Mouse (Mus musculus): ENCODE results near the gene Tedc2. TPM values are rescaled to one million over a fixed set of nuclear protein-coding genes. Genes with fewer than 3 reads are reported as not detected.

Gene Tedc2
- polyA plus RNA-seq, 1 experiment from 2014 or later: 13.4 TPM

DNA sequence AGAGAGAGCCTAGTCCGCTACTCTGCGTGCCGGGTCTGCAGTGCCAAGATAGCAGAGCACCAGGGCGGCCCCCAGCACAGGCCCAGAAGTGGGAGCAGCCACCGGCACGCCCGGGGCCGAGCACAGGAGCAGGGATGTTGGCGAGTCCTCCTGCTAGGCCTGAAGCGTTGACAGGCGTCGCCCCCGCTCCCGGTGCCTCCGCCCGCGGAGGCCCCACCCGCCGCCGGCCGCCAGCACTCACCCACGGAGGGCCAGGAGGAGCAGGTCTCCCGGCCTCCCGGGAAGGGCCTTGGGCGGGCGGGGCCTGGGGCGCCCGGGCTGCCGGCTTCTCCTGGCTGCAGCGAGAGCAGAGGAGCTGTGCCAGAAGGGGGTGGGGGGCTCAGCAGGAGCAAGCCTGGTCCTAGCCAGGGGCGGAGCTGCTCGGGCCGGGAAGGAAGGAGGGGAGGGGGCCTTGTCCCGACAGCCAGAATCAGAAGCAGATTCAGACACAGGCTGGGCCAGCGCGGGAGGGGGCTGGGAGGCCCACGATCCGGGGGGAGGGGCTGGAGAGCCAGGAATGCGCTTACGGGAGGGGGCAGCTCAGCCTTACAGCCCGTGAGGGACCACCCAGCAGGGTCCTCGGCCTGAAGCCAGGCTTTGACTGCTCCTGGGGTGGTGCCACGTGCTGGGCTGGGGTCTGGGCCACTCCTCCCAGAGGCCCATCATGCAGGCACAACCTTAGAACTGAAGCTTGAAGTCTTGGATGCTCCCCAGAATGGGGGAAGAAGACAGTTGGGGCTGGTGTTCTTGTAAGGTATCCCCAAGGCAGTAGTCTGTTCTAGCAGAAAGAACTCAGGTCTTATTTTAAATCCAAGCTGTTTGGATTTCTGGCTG lies 11.4 kb downstream of the Tedc2 start, which contains the start of gene Ntn3:
TSS of gene Ntn3 (minus strand) at position 489 of the 873 bp plus-strand sequence.
- WGBS: under 1% methylated on average over 28 of the region's 43 CpGs
- ATAC-seq (ENCODE audit: low FRiP score, low TSS enrichment): peak; percentile 61
- Histone ChIP-seq H3K9me3 (ENCODE audit: control insufficient read depth, low read length) (no peaks in the 10 kb centered on the region), H3K4me1 (ENCODE audit: control insufficient read depth, insufficient read depth, low read length) (peaks cover 53% of the 10 kb centered on the region), H3K4me2 (replicated peaks; ENCODE audit: low read depth, low read length) (peak within 1 kb of the TSS; percentile 96), H3K4me3 (ENCODE audit: low read length) (peak within 1 kb of the TSS; percentile 72), H3K36me3 (ENCODE audit: control insufficient read depth, insufficient read depth, low read length) (no peaks in the 10 kb centered on the region), H3K27ac (ENCODE audit: low read depth, low read length) (peak within 1 kb of the TSS; percentile 78), H3K27me3 (ENCODE audit: control insufficient read depth, insufficient read depth, low read length) (peaks cover 19% of the 10 kb centered on the region), H3K9ac (ENCODE audit: low read depth, low read length) (peak within 1 kb of the TSS; percentile 81)

DNA sequence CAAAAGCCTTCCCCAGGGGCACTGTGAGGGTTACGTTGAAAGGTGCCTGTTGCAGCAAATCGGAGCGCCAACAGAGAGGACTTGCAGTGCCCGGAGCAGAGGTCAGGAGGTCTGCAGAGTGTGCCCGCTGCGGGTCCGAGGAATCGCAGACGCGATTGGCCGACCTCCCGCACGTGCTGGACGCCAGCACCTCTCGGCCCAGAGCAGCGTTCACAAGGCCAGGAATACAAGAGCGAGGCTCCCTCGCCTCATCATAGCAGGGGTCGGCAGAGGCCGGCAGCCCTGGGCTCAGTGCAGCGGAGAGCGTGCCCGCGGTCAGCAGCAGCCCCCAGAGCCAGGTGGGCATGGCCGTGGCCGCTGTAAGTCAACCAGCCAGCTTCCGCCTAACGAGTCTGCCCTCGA lies 12.0 kb downstream of the Tedc2 start:
- Histone ChIP-seq H3K4me2 (replicated peaks; ENCODE audit: low read depth, low read length) (peak overlapping the region; percentile 96), H3K9me3 (ENCODE audit: control insufficient read depth, low read length) (no peaks in the 10 kb centered on the region), H3K4me1 (ENCODE audit: control insufficient read depth, insufficient read depth, low read length) (peaks cover 53% of the 10 kb centered on the region), H3K36me3 (ENCODE audit: control insufficient read depth, insufficient read depth, low read length) (no peaks in the 10 kb centered on the region), H3K4me3 (ENCODE audit: low read length) (peak overlapping the region; percentile 72), H3K27me3 (ENCODE audit: control insufficient read depth, insufficient read depth, low read length) (peaks cover 19% of the 10 kb centered on the region), H3K27ac (ENCODE audit: low read depth, low read length) (peak overlapping the region; percentile 78), H3K9ac (ENCODE audit: low read depth, low read length) (peak overlapping the region; percentile 81)
- no peak; the same call in 1 of the 2 replicates for ATAC-seq (ENCODE audit: low FRiP score, low TSS enrichment)
- WGBS: 1% methylated on average over 29 of the region's 29 CpGs

DNA sequence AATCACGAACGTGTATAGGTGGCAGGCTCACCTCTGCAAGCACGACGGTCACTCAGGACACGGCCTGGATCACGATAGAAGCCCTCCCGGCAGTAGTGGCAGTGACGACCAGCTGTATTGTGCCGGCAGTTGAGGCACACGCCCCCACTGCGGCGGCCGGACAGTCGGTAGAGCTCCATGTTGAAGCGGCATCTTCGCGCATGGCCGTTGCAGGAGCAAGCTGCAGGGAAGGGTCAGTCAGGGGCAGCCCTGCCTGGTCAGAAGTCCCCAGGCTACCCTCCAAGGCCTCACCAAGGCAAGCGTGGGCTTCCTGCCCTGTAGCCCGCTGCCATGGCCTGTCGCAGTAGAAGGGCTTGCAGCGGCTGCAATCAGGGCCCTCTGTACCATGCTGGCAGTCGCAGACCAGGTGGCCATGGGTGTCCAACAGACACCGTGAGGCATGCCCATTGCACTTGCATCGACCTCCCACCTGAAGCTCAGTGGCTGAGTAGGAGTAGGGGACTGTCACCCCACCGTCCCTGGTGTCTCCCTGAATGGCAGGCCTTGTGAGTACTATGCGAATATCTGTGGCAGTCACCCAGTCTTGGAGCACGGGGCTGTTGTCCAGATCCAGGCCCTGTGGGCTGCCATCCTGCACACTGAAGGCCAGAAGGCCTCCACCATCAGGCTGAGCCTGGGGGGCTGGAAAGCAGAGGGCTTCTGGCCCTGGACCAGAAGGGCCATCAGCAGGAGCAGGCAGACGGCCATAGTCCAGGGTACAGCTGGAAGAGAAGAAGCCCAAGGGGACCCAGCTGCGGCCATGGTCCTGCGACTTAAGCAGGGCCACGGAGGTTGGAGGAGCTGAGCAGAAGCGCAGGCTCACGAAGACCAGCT lies 12.6 kb downstream of the Tedc2 start:
- peak overlapping the region; percentile 81 for H3K9ac ChIP-seq (ENCODE audit: low read depth, low read length)
- H3K4me3 ChIP-seq (ENCODE audit: low read length): peak overlapping the region; percentile 72
- peaks cover 58% of the 10 kb centered on the region for H3K4me1 ChIP-seq (ENCODE audit: control insufficient read depth, insufficient read depth, low read length)
- H3K36me3 ChIP-seq (ENCODE audit: control insufficient read depth, insufficient read depth, low read length): no peaks in the 10 kb centered on the region
- H3K27ac ChIP-seq (ENCODE audit: low read depth, low read length): peak overlapping the region; percentile 78; the same call in 1 of the 2 replicates
- no peak for ATAC-seq (ENCODE audit: low FRiP score, low TSS enrichment)
- peak overlapping the region; percentile 96 for H3K4me2 ChIP-seq (replicated peaks; ENCODE audit: low read depth, low read length)
- no peaks in the 10 kb centered on the region for H3K9me3 ChIP-seq (ENCODE audit: control insufficient read depth, low read length)
- H3K27me3 ChIP-seq (ENCODE audit: control insufficient read depth, insufficient read depth, low read length): peaks cover 19% of the 10 kb centered on the region
- WGBS: 65% methylated on average over 34 of the region's 34 CpGs

DNA sequence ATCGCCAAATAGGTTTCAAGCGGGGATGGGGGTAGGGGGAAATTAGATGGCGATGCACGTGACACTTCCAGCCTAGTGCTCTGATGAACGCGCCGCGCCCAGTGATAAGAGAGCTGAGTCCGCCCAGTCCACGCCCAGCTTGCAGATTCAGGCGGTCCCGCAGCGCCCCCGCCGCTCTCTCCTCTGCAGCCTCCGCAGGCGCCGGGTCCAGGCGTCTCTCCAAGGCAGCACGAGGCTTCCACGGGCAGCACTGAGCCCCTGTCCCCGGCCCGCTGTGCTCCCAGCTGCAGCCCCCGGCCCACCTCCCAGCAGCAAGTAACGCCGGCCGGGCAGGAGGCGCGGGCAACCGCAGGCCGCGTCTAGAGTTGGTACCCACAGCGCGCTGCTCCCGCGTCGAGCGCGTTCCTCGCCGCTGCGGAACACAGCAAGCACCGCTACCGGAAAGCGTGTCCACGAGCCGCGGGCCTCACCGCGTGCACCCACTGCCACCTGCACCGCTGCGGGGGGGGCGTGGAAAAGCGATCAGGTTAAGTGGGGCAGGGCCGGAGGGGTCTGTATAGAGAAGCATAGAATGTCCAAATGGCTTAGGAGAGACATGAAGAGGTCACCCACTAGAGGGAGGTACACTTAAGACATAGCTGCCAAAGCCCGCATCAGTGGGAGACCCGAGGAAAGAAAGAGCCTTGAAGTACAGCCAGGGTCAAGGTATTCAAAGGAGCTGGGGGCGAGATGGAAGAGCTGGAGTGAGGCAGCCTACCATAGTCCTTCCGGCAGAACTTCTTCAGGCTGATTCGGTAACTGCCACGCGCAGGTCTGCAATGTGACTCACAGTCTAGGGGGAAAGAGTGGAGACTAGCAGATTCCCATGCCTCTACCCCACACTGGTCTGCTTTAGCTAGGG lies 13.9 kb downstream of the Tedc2 start:
- Histone ChIP-seq H3K4me1 (ENCODE audit: control insufficient read depth, insufficient read depth, low read length) (peaks cover 55% of the 10 kb centered on the region), H3K36me3 (ENCODE audit: control insufficient read depth, insufficient read depth, low read length) (no peaks in the 10 kb centered on the region), H3K4me2 (replicated peaks; ENCODE audit: low read depth, low read length) (peak overlapping the region; percentile 96), H3K27ac (ENCODE audit: low read depth, low read length) (no peak overlapping the region; the same call in 1 of the 2 replicates), H3K9me3 (ENCODE audit: control insufficient read depth, low read length) (no peaks in the 10 kb centered on the region), H3K27me3 (ENCODE audit: control insufficient read depth, insufficient read depth, low read length) (peaks cover 19% of the 10 kb centered on the region), H3K4me3 (ENCODE audit: low read length) (peak overlapping the region; percentile 72), H3K9ac (ENCODE audit: low read depth, low read length) (peak overlapping the region; percentile 56)
- ATAC-seq (ENCODE audit: low FRiP score, low TSS enrichment): peak; percentile 18
- 5% methylated on average over 59 of the region's 62 CpGs for WGBS

DNA sequence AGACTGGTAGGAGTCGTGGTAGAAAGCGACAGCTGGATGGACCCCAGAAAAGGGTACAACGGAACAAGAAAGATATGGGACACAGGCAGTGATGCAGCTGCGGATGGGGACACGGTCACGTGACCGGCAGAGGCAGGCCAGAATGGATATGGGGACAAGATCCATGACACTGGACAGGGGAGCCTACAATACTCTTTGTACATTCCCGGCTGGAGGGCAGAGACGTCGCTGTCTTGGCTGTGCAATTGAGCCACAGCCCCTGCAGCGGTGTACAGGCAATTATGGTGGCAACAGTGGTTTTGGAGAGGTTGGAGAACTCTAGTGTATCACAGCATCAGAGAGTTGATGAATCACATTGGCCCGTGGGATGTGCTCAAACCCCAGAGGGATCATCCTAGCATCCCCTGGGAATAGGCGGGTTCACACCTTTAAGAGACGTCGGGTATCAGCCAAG lies 14.7 kb downstream of the Tedc2 start:
- peak overlapping the region; percentile 77; the same call in 1 of the 2 replicates for H3K9ac ChIP-seq (ENCODE audit: low read depth, low read length)
- ATAC-seq (ENCODE audit: low FRiP score, low TSS enrichment): 0 out of 2 replicates have a peak, but pooled peaks have one; percentile 1
- no peaks in the 10 kb centered on the region for H3K9me3 ChIP-seq (ENCODE audit: control insufficient read depth, low read length)
- 6% methylated on average over 15 of the region's 15 CpGs for WGBS
- no peak overlapping the region for H3K27ac ChIP-seq (ENCODE audit: low read depth, low read length)
- H3K4me1 ChIP-seq (ENCODE audit: control insufficient read depth, insufficient read depth, low read length): peaks cover 48% of the 10 kb centered on the region
- H3K36me3 ChIP-seq (ENCODE audit: control insufficient read depth, insufficient read depth, low read length): no peaks in the 10 kb centered on the region
- peak overlapping the region; percentile 96 for H3K4me2 ChIP-seq (replicated peaks; ENCODE audit: low read depth, low read length)
- H3K27me3 ChIP-seq (ENCODE audit: control insufficient read depth, insufficient read depth, low read length): peaks cover 19% of the 10 kb centered on the region
- H3K4me3 ChIP-seq (ENCODE audit: low read length): peak overlapping the region; percentile 72

DNA sequence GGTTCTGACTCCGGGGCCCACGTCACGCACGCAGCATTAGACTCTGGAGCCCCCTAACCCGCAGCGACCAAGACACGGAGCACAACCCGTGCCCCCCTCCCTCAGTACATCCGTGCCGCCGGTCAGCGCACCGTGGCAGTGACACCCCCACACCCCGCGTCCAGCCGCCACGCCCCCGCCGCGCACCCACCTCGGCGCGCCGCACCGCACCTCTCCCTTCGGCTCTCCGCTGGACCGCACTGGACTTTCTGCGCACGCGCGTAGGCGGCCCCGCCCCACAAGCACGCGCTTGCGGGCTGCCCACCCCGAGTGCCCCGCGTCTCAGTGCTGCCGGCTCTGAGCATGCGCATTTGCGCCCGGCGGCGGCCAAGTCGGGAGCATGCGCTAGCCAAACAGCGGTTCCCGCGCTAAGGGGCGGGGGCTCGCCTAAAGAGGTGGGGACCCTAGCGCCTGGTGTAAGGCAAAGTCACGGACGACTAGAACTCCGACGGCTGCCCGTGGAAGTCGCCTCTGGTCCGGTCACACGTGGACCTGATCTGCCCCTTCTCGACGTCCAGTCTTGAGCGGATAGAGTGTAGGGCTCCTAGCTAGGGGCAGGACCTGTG lies 15.3 kb downstream of the Tedc2 start, which contains the start of gene Tbc1d24:
TSS of gene Tbc1d24 (minus strand) at position 279 of the 605 bp plus-strand sequence.
- peak within 1 kb of the TSS; percentile 72 for H3K4me3 ChIP-seq (ENCODE audit: low read length)
- H3K4me1 ChIP-seq (ENCODE audit: control insufficient read depth, insufficient read depth, low read length): peaks cover 45% of the 10 kb centered on the region
- H3K27ac ChIP-seq (ENCODE audit: low read depth, low read length): no peak within 1 kb of the TSS
- no peaks in the 10 kb centered on the region for H3K9me3 ChIP-seq (ENCODE audit: control insufficient read depth, low read length)
- peak within 1 kb of the TSS; percentile 96 for H3K4me2 ChIP-seq (replicated peaks; ENCODE audit: low read depth, low read length)
- peaks cover 19% of the 10 kb centered on the region for H3K27me3 ChIP-seq (ENCODE audit: control insufficient read depth, insufficient read depth, low read length)
- H3K36me3 ChIP-seq (ENCODE audit: control insufficient read depth, insufficient read depth, low read length): no peaks in the 10 kb centered on the region
- peak; percentile 76 for ATAC-seq (ENCODE audit: low FRiP score, low TSS enrichment)
- WGBS: under 1% methylated on average over 56 of the region's 65 CpGs
- H3K9ac ChIP-seq (ENCODE audit: low read depth, low read length): peak within 1 kb of the TSS; percentile 77

DNA sequence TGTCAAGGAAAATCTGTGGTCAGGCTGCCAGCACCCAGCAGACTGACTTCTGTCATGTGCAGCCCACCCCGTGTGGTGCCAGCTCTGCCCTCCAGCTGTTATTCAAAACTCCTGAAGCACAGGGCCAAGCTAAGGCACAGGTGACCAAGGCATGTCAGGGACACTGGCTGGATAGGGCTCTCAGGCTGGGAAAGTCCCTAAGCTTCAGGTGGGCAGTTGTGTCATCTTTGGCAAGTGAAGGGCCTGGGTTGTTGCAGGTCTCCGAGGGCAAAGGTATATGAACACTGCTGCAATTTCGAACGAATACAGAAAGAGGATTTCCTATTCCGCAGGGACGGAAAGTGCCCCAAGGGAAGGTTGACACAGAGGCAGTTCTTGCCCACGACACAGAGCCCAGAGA lies 15.8 kb downstream of the Tedc2 start:
- no peak overlapping the region for H3K27ac ChIP-seq (ENCODE audit: low read depth, low read length)
- H3K9me3 ChIP-seq (ENCODE audit: control insufficient read depth, low read length): no peaks in the 10 kb centered on the region
- H3K36me3 ChIP-seq (ENCODE audit: control insufficient read depth, insufficient read depth, low read length): no peaks in the 10 kb centered on the region
- H3K9ac ChIP-seq (ENCODE audit: low read depth, low read length): peak overlapping the region; percentile 77
- H3K4me2 ChIP-seq (replicated peaks; ENCODE audit: low read depth, low read length): peak overlapping the region; percentile 96
- peak overlapping the region; percentile 72 for H3K4me3 ChIP-seq (ENCODE audit: low read length)
- peaks cover 19% of the 10 kb centered on the region for H3K27me3 ChIP-seq (ENCODE audit: control insufficient read depth, insufficient read depth, low read length)
- peaks cover 45% of the 10 kb centered on the region for H3K4me1 ChIP-seq (ENCODE audit: control insufficient read depth, insufficient read depth, low read length)
- ATAC-seq (ENCODE audit: low FRiP score, low TSS enrichment): no peak
- WGBS: 5% methylated on average over 7 of the region's 7 CpGs
